Mouse (Mus musculus) cerebellum, adult 2 months (tissue): ENCODE results near the gene Ctbp2. TPM values are rescaled to one million over a fixed set of nuclear protein-coding genes. Genes with fewer than 3 reads are reported as not detected.

Experiments used
- DNase-seq, 2 experiments: peaks; one replicate each; pipeline ENCODE4 v3.0.0; 2021
- H3K27ac ChIP-seq: fragments of 200-500 bp; 2 replicates; pipeline ENCODE4 v1.5.1; 2012; ENCODE audit warnings: low read length, control low read depth, inconsistent platforms; ENCODE audit not compliant: insufficient read depth
- H3K27me3 ChIP-seq: fragments of 200-500 bp; 2 replicates; pipeline ENCODE4 v1.6.1; 2012; ENCODE audit warnings: inconsistent platforms, mild to moderate bottlenecking, low read length, moderate library complexity; ENCODE audit not compliant: control insufficient read depth, insufficient read depth
- H3K4me1 ChIP-seq: fragments of 200-500 bp; 2 replicates; pipeline ENCODE4 v1.6.1; 2011; ENCODE audit warnings: low read length; ENCODE audit not compliant: control insufficient read depth, insufficient read depth
- H3K4me3 ChIP-seq: fragments of 200-500 bp; replicated peaks from 2 replicates; pipeline ENCODE3; 2011; ENCODE audit warnings: mild to moderate bottlenecking, low read depth, low read length, control low read depth; ENCODE audit not compliant: insufficient read depth
- CTCF ChIP-seq: fragments of 200-500 bp; IDR thresholded peaks from 2 replicates; pipeline ENCODE4 v1.5.1; 2011; ENCODE audit warnings: low read depth, mild to moderate bottlenecking, control low read depth, low read length, moderate library complexity, borderline replicate concordance; ENCODE audit not compliant: insufficient read depth
- POLR2A ChIP-seq: fragments of 200-500 bp; IDR thresholded peaks from 2 replicates; pipeline ENCODE4 v1.6.1; 2011; ENCODE audit warnings: low read length, control low read depth, borderline replicate concordance; ENCODE audit not compliant: insufficient read depth
- WGBS: fragments of 180-500 bp; shearing (Covaris S2); methylation state at CpG from one replicate; pipeline ENCODE4 v1.1.7; 2018; 5-methylcytosine and 5-hydroxymethylcytosine counted together
- polyA plus RNA-seq: library from polyadenylated mRNA; depleted of rRNA; stranded (reverse); fragments of >200 nt; gene quantifications from 2 replicates; pipeline ENCODE4 v1.2.3, GENCODE M21; 2012

The Ctbp2 gene
- polyA plus RNA-seq, 1 experiment = 96.2 TPM

DNA sequence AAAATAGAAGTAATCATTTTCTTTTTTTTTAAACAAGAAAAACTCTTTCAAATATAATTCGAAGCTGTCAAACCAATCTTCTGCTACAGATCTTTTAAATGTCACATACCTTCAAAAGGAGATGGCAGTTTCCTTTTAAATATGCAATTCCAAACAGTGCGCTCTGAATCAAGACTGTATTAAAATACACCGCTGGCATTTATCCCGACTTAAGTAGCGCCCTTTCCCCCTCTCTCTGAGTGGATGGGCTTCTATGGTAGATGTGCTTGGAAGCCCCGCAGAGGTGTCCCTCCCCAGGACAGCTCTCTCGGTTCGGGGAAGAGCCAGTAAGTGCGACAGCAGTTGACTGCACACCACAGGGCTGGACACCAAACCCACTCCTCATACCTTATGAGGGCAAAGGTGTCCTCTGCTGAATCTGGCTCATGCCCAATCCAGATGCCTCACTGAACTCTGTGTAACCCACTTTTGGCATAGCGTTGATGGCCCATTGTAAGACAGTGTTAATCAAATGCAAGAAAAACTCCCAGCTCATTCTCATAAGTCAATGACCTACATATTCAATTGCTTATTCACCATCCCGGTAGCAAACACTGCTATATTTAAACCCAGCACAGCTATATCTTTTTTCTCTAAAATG, 34.4 kb downstream of the Ctbp2 start:
- no peak for DNase-seq
- WGBS = 44% methylated on average over 11 of the region's 11 CpGs
- Histone ChIP-seq H3K4me1 (peaks cover 48% of the 10 kb centered on the region), H3K27ac (peak overlapping the region; percentile 24; the same call in 1 of the 2 replicates), H3K4me3 (no peak overlapping the region), H3K27me3 (no peaks in the 10 kb centered on the region)
- TF ChIP-seq POLR2A (no peak), CTCF (no peak)

DNA sequence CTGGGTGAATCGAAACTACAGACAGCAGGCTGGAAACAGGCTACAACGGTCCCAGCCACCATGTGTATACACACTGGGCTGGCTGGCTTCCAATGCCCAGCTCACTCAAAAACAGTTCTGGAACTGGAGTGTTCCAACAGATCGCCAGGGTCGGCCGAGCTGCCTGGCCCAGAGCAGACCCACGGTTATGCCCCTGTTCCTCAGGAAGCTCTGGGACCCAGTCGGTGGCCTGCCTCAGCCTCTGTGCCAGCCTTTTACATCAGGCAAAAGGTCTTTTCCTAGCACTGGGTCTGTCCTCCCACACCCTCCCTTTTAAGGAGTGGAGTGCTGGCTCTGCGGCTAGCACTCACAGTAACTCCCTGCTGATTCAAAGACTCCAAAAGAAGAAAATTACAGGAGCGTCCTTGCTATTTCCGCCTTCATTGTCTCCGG, 35.3 kb downstream of the Ctbp2 start:
- Histone ChIP-seq H3K27me3 (no peaks in the 10 kb centered on the region), H3K4me3 (peak overlapping the region; percentile 2), H3K27ac (peak overlapping the region; percentile 2; the same call in 1 of the 2 replicates), H3K4me1 (peaks cover 54% of the 10 kb centered on the region)
- no peak for TF ChIP-seq POLR2A
- TF ChIP-seq CTCF = no peak
- WGBS = 2% methylated on average over 11 of the region's 11 CpGs
- peak; percentile 81 to 82 for DNase-seq

DNA sequence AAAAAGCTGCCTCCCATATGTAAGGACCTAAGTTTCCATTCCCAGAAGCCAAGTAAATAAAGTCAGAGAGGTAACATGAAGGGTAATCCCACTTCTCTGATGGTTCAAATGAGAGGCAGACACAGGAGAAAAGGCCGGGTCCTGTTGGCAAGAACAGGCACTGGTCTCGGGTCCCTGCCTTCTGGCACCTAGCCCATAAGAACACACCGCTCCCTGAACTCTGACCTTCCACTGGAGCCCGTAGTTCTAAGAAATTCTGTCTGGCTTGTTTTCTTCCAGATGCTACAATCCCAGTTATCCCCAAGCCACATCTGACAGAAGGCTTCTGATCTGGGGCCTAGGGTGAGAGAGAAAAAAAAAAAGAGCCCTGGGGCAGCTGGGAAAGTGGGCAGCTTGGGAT, 35.7 kb downstream of the Ctbp2 start:
- DNase-seq = no peak
- Histone ChIP-seq H3K27me3 (no peaks in the 10 kb centered on the region), H3K27ac (0 out of 2 replicates have a peak overlapping the region, but pooled peaks have one; percentile 2), H3K4me3 (no peak overlapping the region), H3K4me1 (peaks cover 54% of the 10 kb centered on the region)
- TF ChIP-seq CTCF (no peak), POLR2A (no peak)
- WGBS = 29% methylated on average over 4 of the region's 4 CpGs

DNA sequence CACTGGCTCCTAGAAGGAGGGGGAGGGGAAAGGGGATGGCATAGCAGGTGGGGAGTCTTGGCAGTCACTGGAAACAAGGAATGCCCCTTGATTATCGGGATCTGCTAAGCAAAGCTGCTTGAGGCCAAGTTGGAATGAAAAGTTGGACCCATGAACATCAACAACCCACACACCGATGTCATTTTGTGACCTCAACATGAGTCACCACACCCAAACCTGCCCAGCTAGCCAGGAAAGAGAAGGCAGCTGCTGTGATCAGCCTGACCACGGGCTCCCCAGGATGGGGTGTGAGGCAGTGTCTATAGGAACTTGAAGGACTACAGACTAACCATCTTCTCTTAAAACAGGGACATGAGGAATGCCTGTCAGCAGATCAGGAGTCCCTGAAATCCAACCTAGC, 38.7 kb downstream of the Ctbp2 start:
- Histone ChIP-seq H3K27me3 (no peaks in the 10 kb centered on the region), H3K4me1 (peaks cover 43% of the 10 kb centered on the region), H3K4me3 (no peak overlapping the region), H3K27ac (no peak overlapping the region)
- no peak for DNase-seq
- 19% methylated on average over 3 of the region's 3 CpGs for WGBS
- no peak for TF ChIP-seq CTCF
- no peak for TF ChIP-seq POLR2A

DNA sequence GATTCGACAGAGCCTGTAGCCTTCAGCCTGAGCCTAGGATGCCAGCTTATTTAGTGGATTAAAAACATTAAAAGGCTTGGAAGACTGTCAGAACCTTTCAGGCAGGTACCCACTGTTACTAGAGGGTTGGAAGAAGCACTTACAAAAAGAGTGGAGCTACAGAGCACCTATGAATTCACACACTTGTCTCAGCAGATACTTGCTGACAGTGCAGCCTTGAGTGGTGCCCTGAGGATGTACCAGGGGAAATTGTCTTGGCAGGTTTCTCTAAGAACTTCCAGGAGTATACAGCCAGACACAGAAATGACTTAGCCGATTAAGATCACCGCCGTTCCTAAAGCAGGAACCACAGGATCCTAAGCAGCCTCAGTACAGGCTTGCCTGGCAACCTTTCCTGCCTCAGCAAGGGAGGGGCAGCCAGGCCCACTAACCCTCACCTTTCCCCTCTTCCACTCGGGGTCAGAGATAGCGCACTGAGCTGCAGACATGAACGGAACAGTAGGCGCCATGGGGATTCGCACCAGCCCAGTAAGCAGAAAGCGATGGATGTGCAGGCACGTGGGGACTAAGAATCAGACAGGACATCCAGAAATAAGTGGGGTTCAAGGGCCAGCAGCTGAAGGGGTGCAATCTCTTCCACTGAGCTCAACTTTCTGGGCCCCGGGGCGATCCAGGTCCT, 40.1 kb downstream of the Ctbp2 start:
- peaks cover 35% of the 10 kb centered on the region for H3K4me1 ChIP-seq
- no peak for DNase-seq
- no peaks in the 10 kb centered on the region for H3K27me3 ChIP-seq
- WGBS = 65% methylated on average over 13 of the region's 13 CpGs
- no peak for TF ChIP-seq POLR2A
- TF ChIP-seq CTCF = no peak
- H3K4me3 ChIP-seq = no peak overlapping the region
- H3K27ac ChIP-seq = no peak overlapping the region

DNA sequence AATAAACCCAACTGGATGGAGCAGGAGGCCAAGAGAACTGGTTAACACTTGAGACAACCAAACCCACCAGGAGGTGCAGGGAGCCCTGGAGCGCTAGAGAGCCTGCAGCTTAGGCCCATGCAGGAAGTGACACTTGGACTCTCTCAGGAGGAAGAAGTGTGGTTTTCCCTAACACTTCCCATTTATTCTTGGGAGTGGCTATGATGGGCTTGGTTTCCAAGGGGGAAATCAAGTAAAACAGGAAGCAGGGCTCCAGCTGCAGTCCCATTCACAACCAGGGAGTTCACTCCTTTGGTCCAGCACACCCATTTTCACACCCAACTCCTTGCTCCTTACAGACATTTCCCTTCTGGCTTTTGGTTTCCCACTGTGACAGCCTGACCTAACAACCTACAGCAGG, 45.2 kb downstream of the Ctbp2 start:
- Histone ChIP-seq H3K27ac (no peak overlapping the region), H3K27me3 (no peaks in the 10 kb centered on the region), H3K4me1 (peaks cover 24% of the 10 kb centered on the region), H3K4me3 (no peak overlapping the region)
- 86% methylated on average over 1 of the region's 1 CpGs for WGBS
- DNase-seq = no peak
- TF ChIP-seq POLR2A = no peak

DNA sequence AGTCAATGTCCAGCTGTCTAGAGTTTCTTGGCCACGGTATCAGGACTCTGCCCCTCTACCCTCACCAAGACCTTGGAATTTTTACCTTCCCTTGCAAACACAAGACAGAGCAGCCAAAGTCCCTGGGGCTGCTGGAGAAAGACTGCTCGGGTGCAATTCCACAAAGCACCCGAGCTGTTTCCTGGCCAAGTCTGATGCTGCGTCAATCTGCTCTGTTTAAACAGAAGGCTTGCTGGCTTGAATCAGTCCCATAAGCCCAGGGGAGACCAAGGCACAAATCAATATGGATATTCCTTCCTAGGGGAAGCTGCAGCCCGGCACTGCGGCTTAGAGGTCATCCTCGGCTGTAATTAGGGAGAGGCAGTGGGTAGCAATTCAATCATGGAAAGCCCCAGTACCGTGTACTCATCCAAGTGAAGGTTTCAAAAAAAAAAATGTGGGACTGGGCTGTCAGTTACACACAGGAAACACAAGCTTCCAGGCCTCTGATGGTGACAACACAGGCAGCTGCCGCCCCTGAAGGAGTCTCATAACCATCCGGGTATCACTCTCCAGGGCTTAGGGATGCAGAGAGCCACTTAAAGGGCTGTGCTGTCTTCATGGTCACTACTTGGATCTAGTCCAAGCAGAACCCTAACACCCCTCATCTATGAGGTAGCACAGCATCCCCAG, 49.6 kb downstream of the Ctbp2 start:
- TF ChIP-seq POLR2A = no peak
- TF ChIP-seq CTCF = no peak
- H3K4me3 ChIP-seq = no peak overlapping the region
- peak overlapping the region; percentile 71 for H3K27ac ChIP-seq
- peak; percentile 62 to 74 for DNase-seq
- H3K27me3 ChIP-seq = no peaks in the 10 kb centered on the region
- 10% methylated on average over 10 of the region's 10 CpGs for WGBS
- peaks cover 31% of the 10 kb centered on the region for H3K4me1 ChIP-seq

DNA sequence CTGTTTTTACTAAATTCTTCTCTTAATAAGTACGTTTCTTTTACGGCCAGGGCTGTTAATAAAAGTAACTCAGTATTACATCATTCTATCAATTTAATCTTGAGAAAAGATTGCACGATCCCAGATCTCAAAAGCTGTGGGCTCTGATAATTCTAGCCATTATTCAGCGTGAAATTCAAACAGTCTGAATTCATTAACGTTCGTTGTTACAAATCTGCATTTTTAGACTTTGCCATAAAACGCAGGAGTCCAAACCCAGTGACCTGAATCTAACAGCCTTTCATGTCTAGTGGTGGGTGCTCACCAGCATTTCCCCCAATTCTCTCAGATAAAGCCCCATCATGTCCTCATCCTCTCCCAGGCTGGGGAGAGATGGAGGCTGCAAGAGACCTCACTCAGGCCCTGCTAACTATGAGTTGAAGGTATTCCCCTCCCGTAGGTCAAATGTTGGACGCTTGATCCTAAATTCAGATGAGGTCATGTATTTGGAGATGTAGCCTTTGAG, 51.0 kb downstream of the Ctbp2 start:
- Histone ChIP-seq H3K27ac (no peak overlapping the region), H3K4me1 (peaks cover 35% of the 10 kb centered on the region), H3K4me3 (no peak overlapping the region), H3K27me3 (no peaks in the 10 kb centered on the region)
- WGBS = 71% methylated on average over 9 of the region's 9 CpGs
- DNase-seq = no peak
- TF ChIP-seq CTCF = no peak
- no peak for TF ChIP-seq POLR2A
